Mouse (Mus musculus) neural tube, embryonic 11.5 days (tissue): Measurements from ENCODE around the gene Kcnn3. TPM values are rescaled to one million over a fixed set of nuclear protein-coding genes. Genes with fewer than 3 reads are reported as not detected.

Source experiments
- ATAC-seq: fragments of 200-750 bp; cut with Nextera tagmentation; 2 replicates; pipeline ENCODE4 v1.8.0; 2017; ENCODE audit warnings: moderate number of reproducible peaks, mild to moderate bottlenecking, moderate TSS enrichment, moderate library complexity; ENCODE audit not compliant: insufficient read depth, low FRiP score, low TSS enrichment
- DNase-seq: peaks from one replicate; pipeline ENCODE4 v3.0.0-alpha.2; 2015; ENCODE audit warnings: low spot score
- H3K27ac ChIP-seq: fragments of 300-500 bp; sonication (generic); 2 replicates; pipeline ENCODE4 v1.5.1; 2014; ENCODE audit warnings: low read depth, mild to moderate bottlenecking, low read length
- H3K27me3 ChIP-seq: fragments of 300-500 bp; sonication (generic); 2 replicates; pipeline ENCODE4 v1.6.1; 2014; ENCODE audit warnings: mild to moderate bottlenecking, low read length, mixed read lengths; ENCODE audit not compliant: control insufficient read depth, insufficient read depth
- H3K36me3 ChIP-seq: fragments of 300-500 bp; sonication (generic); 2 replicates; pipeline ENCODE4 v1.6.1; 2014; ENCODE audit warnings: mild to moderate bottlenecking, low read length, moderate library complexity, mixed read lengths; ENCODE audit not compliant: control insufficient read depth, insufficient read depth
- H3K4me1 ChIP-seq: fragments of 300-500 bp; sonication (generic); 2 replicates; pipeline ENCODE4 v1.6.1; 2014; ENCODE audit warnings: low read length, mixed read lengths; ENCODE audit not compliant: control insufficient read depth, insufficient read depth
- H3K4me2 ChIP-seq: fragments of 300-500 bp; sonication (generic); 2 replicates; pipeline ENCODE4 v1.6.1; 2014; ENCODE audit warnings: low read depth, mild to moderate bottlenecking, moderate library complexity
- H3K4me3 ChIP-seq: fragments of 300-500 bp; sonication (generic); 2 replicates; pipeline ENCODE4 v1.5.1; 2014; ENCODE audit warnings: low read depth, low read length
- H3K9ac ChIP-seq: fragments of 300-500 bp; sonication (generic); 2 replicates; pipeline ENCODE4 v1.6.1; 2014; ENCODE audit warnings: mild to moderate bottlenecking, low read length
- H3K9me3 ChIP-seq: fragments of 300-500 bp; sonication (generic); 2 replicates; pipeline ENCODE4 v1.6.1; 2016; ENCODE audit warnings: low read length; ENCODE audit not compliant: control insufficient read depth
- WGBS: fragments of 180-500 bp; shearing (Covaris S2); extraction: QIAGEN DNeasy Blood & Tissue Kit; methylation state at CpG from one replicate; pipeline ENCODE4 v1.1.7; 2014; 5-methylcytosine and 5-hydroxymethylcytosine counted together
- polyA plus RNA-seq: library from polyadenylated mRNA; unstranded; fragments of >200 nt; fragmentation: Nextera tagmentation; extraction: Ambion mirVana; gene quantifications from 2 replicates; pipeline ENCODE4 v1.2.1, GENCODE M21; 2014

Gene Kcnn3
- polyA plus RNA-seq, 1 experiment from 2014 or later = 1.9 TPM

DNA sequence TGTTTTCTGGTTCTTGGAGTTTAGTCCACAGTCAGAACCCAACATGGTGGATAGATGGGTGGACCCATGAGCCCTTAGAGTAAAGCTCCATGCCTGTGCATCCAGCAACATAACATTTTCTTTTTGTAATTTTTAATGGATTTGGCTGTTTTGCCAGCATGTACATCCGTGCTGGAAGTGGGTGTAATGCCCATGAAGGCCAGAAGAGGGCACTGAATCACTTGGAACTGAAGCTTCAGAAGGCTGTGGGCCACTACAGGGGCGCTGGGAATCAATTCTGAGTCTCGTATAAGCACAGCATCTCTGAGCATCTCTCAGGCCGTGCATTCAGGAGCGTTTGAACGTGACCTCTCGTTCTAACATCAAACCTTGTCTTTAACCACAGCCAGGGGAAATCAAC, 79.0 kb downstream of the Kcnn3 start:
- Histone ChIP-seq H3K9ac (no peak overlapping the region), H3K27me3 (no peaks in the 10 kb centered on the region), H3K9me3 (0 out of 2 replicates have a peak, but pooled peaks cover 3% of the 10 kb centered on the region), H3K4me1 (no peaks in the 10 kb centered on the region), H3K4me2 (no peak overlapping the region), H3K27ac (no peak overlapping the region), H3K36me3 (no peaks in the 10 kb centered on the region), H3K4me3 (no peak overlapping the region)
- WGBS = 92% methylated on average over 7 of the region's 7 CpGs
- ATAC-seq = no peak
- no peak for DNase-seq

DNA sequence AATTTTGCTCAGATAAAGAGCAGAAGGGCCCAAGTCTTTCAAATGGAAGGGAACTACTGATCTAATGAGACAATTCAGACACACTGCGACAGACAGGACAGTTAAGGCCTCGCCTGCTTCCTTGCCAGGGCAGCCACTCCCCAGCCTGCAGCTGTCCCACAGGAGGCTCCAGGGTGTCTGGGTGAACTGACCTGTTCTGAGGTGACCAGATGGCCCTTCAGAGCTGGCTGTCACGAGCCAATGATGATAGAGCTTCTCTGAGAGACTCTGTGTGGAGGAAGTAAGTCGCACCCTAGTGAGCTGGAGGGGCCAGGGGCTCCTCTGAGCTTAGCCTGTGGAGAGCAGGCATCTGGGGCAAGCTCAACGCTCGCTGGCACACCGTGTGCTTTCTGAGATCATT, 81.1 kb downstream of the Kcnn3 start:
- H3K36me3 ChIP-seq = no peaks in the 10 kb centered on the region
- 33% methylated on average over 7 of the region's 7 CpGs for WGBS
- no peak overlapping the region for H3K9ac ChIP-seq
- no peak overlapping the region for H3K27ac ChIP-seq
- DNase-seq (no peak), ATAC-seq (no peak)
- 0 out of 2 replicates have a peak, but pooled peaks cover 3% of the 10 kb centered on the region for H3K9me3 ChIP-seq
- no peak overlapping the region for H3K4me2 ChIP-seq
- no peaks in the 10 kb centered on the region for H3K27me3 ChIP-seq
- no peaks in the 10 kb centered on the region for H3K4me1 ChIP-seq
- H3K4me3 ChIP-seq = no peak overlapping the region

DNA sequence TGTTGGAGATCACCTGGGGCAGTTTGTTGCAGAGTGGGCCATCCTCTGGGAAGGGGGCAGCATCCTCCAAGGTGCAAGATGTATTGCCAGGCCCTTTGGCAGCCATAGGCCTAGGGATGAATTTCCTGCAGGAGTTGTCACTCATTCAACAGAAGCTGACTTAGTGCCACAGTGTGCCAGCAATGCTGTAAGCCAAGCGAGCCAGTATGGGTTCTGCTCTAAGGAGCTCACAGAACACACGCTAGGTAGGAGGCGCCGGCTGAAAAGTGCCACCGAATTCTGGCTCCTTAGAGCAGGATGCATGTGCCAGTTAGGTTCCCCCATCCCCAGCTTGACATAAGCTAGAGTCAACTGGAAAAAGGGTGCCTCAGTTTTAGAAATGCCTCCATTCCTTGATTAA, 83.3 kb downstream of the Kcnn3 start:
- H3K36me3 ChIP-seq = no peaks in the 10 kb centered on the region
- no peak overlapping the region for H3K4me2 ChIP-seq
- DNase-seq (no peak), ATAC-seq (no peak)
- H3K27ac ChIP-seq = no peak overlapping the region
- H3K4me1 ChIP-seq = no peaks in the 10 kb centered on the region
- WGBS = 92% methylated on average over 5 of the region's 5 CpGs
- H3K27me3 ChIP-seq = no peaks in the 10 kb centered on the region
- no peak overlapping the region for H3K9ac ChIP-seq
- H3K4me3 ChIP-seq = no peak overlapping the region
- 0 out of 2 replicates have a peak, but pooled peaks cover 3% of the 10 kb centered on the region for H3K9me3 ChIP-seq

DNA sequence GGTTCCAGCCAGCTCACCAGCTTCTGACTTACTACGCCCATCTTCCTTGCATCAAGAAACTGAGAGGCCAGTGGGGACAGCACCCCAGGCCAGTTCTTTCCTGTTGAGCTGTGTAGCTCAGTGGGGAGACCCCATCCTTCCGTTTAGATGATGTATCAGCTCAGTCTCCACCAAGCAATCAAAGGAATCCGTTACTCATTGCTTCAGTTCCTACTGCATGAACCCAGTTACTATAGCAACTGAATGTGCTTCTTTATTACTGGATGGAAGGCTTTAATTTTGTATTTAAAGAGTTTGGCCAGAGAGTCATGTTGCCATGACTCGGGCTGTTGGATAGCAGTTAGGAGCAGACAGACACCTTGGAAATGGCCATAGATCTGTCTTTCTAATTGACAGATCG, 85.3 kb downstream of the Kcnn3 start:
- Histone ChIP-seq H3K27ac (no peak overlapping the region), H3K9me3 (no peaks in the 10 kb centered on the region), H3K36me3 (no peaks in the 10 kb centered on the region), H3K9ac (no peak overlapping the region), H3K4me2 (no peak overlapping the region), H3K4me3 (no peak overlapping the region), H3K4me1 (no peaks in the 10 kb centered on the region), H3K27me3 (no peaks in the 10 kb centered on the region)
- ATAC-seq (no peak), DNase-seq (no peak)
- WGBS = 68% methylated on average over 5 of the region's 5 CpGs

DNA sequence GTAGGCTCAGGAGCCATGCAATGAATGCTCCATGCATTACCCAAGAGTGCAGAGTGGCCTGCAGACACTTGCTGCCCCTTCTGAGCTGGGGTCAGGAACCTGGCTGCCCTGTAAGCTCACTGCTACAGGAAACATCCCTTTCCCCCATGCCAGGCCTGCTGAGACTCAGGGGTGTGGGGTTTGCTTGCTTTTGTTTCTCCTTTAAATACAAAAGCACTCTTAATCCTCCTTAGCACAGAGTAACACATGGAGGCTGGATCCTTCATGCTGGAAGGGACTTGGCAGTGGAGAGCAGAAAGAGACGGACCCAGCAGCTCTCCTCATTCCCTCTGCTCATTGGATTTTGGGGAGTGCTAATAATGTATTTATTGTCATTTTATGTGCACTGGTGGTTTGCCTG, 87.4 kb downstream of the Kcnn3 start:
- H3K4me3 ChIP-seq = no peak overlapping the region
- no peaks in the 10 kb centered on the region for H3K27me3 ChIP-seq
- no peaks in the 10 kb centered on the region for H3K4me1 ChIP-seq
- DNase-seq = no peak
- no peaks in the 10 kb centered on the region for H3K36me3 ChIP-seq
- 71% methylated on average over 1 of the region's 1 CpGs for WGBS
- H3K9me3 ChIP-seq = no peaks in the 10 kb centered on the region
- no peak overlapping the region for H3K27ac ChIP-seq
- no peak for ATAC-seq
- H3K9ac ChIP-seq = no peak overlapping the region
- no peak overlapping the region for H3K4me2 ChIP-seq

DNA sequence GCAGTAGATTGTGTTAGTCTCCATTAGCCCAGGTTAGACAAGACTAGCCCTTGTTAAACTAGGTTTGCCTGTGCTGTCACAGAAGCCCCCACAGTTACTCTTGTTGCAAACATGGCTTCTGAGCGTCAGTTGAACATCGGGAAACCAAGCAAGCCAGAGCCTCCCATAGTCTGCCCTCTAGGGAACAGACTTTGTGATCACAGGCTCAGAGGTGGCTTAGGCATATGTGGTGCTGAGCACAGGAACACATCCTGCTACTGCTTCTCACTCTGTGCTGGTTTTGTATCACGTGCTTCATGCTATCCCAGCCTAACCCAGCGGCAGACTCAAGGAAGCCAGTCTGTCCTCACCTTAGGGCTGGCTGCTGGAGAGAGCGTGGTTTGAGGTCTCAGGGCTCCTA, 92.1 kb downstream of the Kcnn3 start:
- ATAC-seq = no peak
- H3K4me1 ChIP-seq = peaks cover 3% of the 10 kb centered on the region; the same call in 1 of the 2 replicates
- H3K36me3 ChIP-seq = no peaks in the 10 kb centered on the region
- DNase-seq = no peak
- H3K9ac ChIP-seq = no peak overlapping the region
- WGBS = 75% methylated on average over 5 of the region's 5 CpGs
- H3K9me3 ChIP-seq = no peaks in the 10 kb centered on the region
- H3K4me3 ChIP-seq = no peak overlapping the region
- H3K27me3 ChIP-seq = no peaks in the 10 kb centered on the region
- no peak overlapping the region for H3K27ac ChIP-seq
- no peak overlapping the region for H3K4me2 ChIP-seq

DNA sequence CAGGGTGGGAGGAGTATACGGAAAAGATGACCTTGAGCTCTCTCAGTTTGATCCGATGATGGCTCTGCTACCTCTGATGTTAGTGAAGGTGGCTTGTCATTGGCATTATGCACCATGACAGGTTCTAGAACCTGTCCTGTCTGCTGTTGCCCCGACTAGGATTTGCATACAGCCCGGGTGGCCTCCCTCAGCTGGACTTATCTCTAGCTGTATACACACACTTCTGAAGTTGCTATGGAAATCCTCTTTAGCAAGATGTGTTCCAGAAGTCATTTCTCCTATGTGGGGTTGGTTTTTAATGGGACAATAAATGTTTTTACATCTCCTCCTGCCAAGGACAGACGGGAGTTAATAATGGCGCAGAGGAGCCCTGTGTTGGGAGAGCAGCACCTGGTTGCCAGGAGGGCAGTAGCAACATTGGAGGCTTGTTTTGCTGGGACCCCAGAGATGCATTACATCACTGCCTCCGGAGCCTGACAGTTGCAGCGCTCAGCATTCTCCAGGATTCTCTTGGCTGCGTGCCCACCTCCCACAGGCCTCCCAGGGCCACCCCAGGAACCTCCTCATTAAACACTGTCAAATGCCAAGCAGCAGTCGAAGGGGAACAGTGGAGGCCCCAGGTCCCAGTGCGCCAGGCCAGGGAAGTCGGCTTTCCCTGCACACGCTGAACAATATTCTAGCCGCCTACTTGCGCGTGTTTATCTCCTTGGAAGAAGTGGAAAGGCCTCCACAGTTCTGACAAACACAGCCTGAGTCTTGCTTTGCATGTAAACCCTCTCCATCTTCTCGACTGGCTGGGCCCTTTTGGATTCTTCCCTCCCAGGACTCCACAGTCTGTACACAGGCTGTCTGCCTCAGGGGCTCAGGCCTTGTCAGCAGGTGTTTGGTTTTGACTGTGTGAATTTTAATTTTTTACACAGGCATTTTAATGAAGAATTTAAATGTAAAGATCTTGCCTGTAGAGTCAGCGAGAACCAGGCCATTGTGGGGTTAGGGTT, 93.9 kb downstream of the Kcnn3 start:
- no peaks in the 10 kb centered on the region for H3K36me3 ChIP-seq
- no peaks in the 10 kb centered on the region for H3K27me3 ChIP-seq
- H3K4me1 ChIP-seq = peaks cover 3% of the 10 kb centered on the region; the same call in 1 of the 2 replicates
- H3K9ac ChIP-seq = no peak overlapping the region
- H3K4me3 ChIP-seq = no peak overlapping the region
- ATAC-seq = peak; percentile 41; the same call in 1 of the 2 replicates
- WGBS = 71% methylated on average over 18 of the region's 18 CpGs
- peak; percentile 78 for DNase-seq
- H3K9me3 ChIP-seq = no peaks in the 10 kb centered on the region
- H3K4me2 ChIP-seq = no peak overlapping the region
- peak overlapping the region; percentile 20; the same call in 1 of the 2 replicates for H3K27ac ChIP-seq

DNA sequence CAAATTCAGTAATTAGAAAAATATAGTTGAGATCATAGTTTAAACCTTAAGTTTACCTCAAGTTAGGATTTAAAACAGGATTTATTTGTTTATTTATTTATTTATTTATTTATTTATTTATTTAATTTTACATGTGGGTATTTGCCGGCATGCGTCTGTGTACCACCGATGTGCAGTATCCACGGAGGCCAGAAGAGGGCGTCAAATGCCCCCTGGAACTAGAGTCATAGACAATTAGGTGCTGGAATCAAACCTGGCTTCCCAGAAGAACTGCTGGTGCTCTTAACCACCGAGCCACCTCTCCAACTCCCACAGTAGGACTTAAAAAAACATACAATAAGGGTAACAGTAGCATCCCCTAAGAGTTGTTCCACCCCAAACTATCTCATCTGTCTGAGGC, 96.9 kb downstream of the Kcnn3 start:
- H3K36me3 ChIP-seq = no peaks in the 10 kb centered on the region
- DNase-seq (no peak), ATAC-seq (no peak)
- no peak overlapping the region for H3K9ac ChIP-seq
- H3K4me1 ChIP-seq = peaks cover 3% of the 10 kb centered on the region; the same call in 1 of the 2 replicates
- no peak overlapping the region for H3K4me2 ChIP-seq
- H3K4me3 ChIP-seq = no peak overlapping the region
- H3K27ac ChIP-seq = no peak overlapping the region
- H3K9me3 ChIP-seq = no peaks in the 10 kb centered on the region
- no peaks in the 10 kb centered on the region for H3K27me3 ChIP-seq
- WGBS = 62% methylated on average over 6 of the region's 6 CpGs

DNA sequence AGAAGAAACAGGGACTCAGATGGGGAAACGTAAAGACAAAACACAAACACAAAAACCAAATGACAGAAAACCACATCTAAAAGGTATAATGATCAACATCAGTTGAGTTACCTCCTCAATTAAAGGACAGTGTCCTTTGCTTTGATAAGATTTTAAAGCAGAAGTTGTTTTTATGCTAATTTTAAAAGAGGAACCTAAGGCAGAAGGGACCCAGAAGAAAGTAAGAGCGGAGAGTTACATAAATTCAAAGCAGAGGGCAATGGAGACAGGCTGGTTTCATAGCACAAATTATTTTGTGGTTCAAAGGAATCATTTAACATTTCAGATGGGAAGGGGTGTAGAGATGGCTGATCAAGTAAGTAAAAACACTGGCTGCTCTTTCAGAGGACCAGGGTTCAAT, 97.4 kb downstream of the Kcnn3 start:
- WGBS = 93% methylated on average over 2 of the region's 2 CpGs
- Histone ChIP-seq H3K27me3 (no peaks in the 10 kb centered on the region), H3K27ac (no peak overlapping the region), H3K9ac (no peak overlapping the region), H3K36me3 (no peaks in the 10 kb centered on the region), H3K4me2 (no peak overlapping the region), H3K4me1 (peaks cover 3% of the 10 kb centered on the region; the same call in 1 of the 2 replicates), H3K4me3 (no peak overlapping the region), H3K9me3 (no peaks in the 10 kb centered on the region)
- ATAC-seq = no peak
- no peak for DNase-seq
